Comparison of ENCODE assay signal across 20 mouse cellular contexts in genomic region chr9:64809851-64810250, GRCm38 (mm10). TPM values are rescaled to one million over a fixed set of nuclear protein-coding genes. Genes with fewer than 3 reads are reported as not detected.
A peak's percentile ranks its signal among the peaks of the same experiment; 100 is the strongest.
DNase-seq lines count a peak whose midpoint lies in the region; ATAC-seq and TF ChIP-seq lines count a peak whose summit lies in the region.
"Had no signal": no experiment of that assay in that cellular context is flagged by ENCODE, and none has a peak within 500 bp of the region (broad histone marks: within the 10 kb centered on the region; RNA-seq: fewer than 3 reads in every experiment).

No protein-coding gene starts in this region.

- WGBS in heart, adult 2 months, result 83% methylated on average over 3 of the region's 3 CpGs
- 75% methylated on average over 3 of the region's 3 CpGs for WGBS in liver, embryonic 11.5 days
- WGBS in neural tube, embryonic 13.5 days, result 71% methylated on average over 3 of the region's 3 CpGs

- no peaks in the 10 kb centered on the region for H3K9me3 ChIP-seq in liver, embryonic 11.5 days (ENCODE audit: control insufficient read depth, low read length)
- H3K9me3 ChIP-seq in neural tube, embryonic 13.5 days, result no peaks in the 10 kb centered on the region
- H3K9me3 ChIP-seq: embryonic facial prominence, embryonic 12.5 days; kidney, embryonic 15.5 days had no signal

- peak; percentile 71 for DNase-seq in heart, adult 11 months
- DNase-seq in heart, adult 2 months, result no peak
- no peak for DNase-seq in liver, embryonic 11.5 days (ENCODE audit: low spot score)
- no peak for DNase-seq in liver
- DNase-seq in induced T-regulatory cell, adult 2 months (ENCODE audit: low read depth), result peak; percentile 55
- no peak for DNase-seq in embryo, embryonic 11 days
- DNase-seq: adrenal gland, postnatal 14 days; cerebellum, adult 18-20 months; gastrocnemius, postnatal 10 days; layer of hippocampus, postnatal 36 days; lung, embryonic 14.5 days; midbrain, embryonic 14.5 days; right cerebral cortex, postnatal 25 days; thymus, postnatal 36 days had no signal

- H3K27me3 ChIP-seq in heart, adult 2 months (ENCODE audit: control insufficient read depth, insufficient read depth, low read length), result no peaks in the 10 kb centered on the region
- no peaks in the 10 kb centered on the region for H3K27me3 ChIP-seq in liver, embryonic 11.5 days (replicated peaks; ENCODE audit: control insufficient read depth, insufficient read depth, low read length)
- H3K27me3 ChIP-seq in neural tube, embryonic 13.5 days, result no peaks in the 10 kb centered on the region
- H3K27me3 ChIP-seq: embryonic facial prominence, embryonic 12.5 days; kidney, embryonic 15.5 days; Patski had no signal

- H3K4me3 ChIP-seq in heart, adult 2 months, result no peak overlapping the region
- no peak overlapping the region for H3K4me3 ChIP-seq in liver, embryonic 11.5 days (ENCODE audit: low read depth, low read length)
- no peak overlapping the region for H3K4me3 ChIP-seq in neural tube, embryonic 13.5 days

- H3K27ac ChIP-seq in heart, adult 2 months, result no peak overlapping the region
- H3K27ac ChIP-seq in liver, embryonic 11.5 days (ENCODE audit: low read depth, low read length), result no peak overlapping the region; the same call in 1 of the 2 replicates
- H3K27ac ChIP-seq in neural tube, embryonic 13.5 days (replicated peaks), result peak overlapping the region; percentile 54
- H3K27ac ChIP-seq: kidney, embryonic 15.5 days had no signal

- intact Hi-C loops in heart, adult 2 months (cut with DNase I), result loop anchor here (5.0 to 10.0 kb wide), 2 partner anchors 73 to 215 kb away; partner anchors contain the start of genes Hacd3 and Rab11a

- H3K4me2 ChIP-seq in liver, embryonic 11.5 days, result peak overlapping the region; percentile 80; the same call in 1 of the 2 replicates
- peak overlapping the region; percentile 61; the same call in 1 of the 2 replicates for H3K4me2 ChIP-seq in neural tube, embryonic 13.5 days

- no peak for TF ChIP-seq EP300 in heart, adult 2 months (IDR thresholded peaks at IDR 0.05; ENCODE audit: insufficient read depth, low read depth, low read length)

- H3K79me2 ChIP-seq in heart, adult 2 months (replicated peaks; ENCODE audit: control insufficient read depth, insufficient read depth, low read length), result no peaks in the 10 kb centered on the region

- H3K9ac ChIP-seq in heart, adult 2 months (ENCODE audit: low read depth, low read length), result no peak overlapping the region
- H3K9ac ChIP-seq in liver, embryonic 11.5 days (ENCODE audit: low read depth, low read length), result no peak overlapping the region
- H3K9ac ChIP-seq in neural tube, embryonic 13.5 days, result no peak overlapping the region

- no peak for ATAC-seq in liver, embryonic 11.5 days (replicated peaks; ENCODE audit: low FRiP score)
- ATAC-seq in neural tube, embryonic 13.5 days (ENCODE audit: low read depth), result no peak
- ATAC-seq: activated CD4-positive, CD25-positive, alpha-beta regulatory T cell, adult 4 months; inflammation-experienced regulatory T-cells, adult 6 months; Patski had no signal

- no peaks in the 10 kb centered on the region for H3K36me3 ChIP-seq in heart, adult 2 months (ENCODE audit: control insufficient read depth, insufficient read depth, low read length)
- H3K36me3 ChIP-seq in liver, embryonic 11.5 days (ENCODE audit: control insufficient read depth, insufficient read depth, low read length), result no peaks in the 10 kb centered on the region
- H3K36me3 ChIP-seq in neural tube, embryonic 13.5 days, result no peaks in the 10 kb centered on the region
- H3K36me3 ChIP-seq: embryonic facial prominence, embryonic 12.5 days; kidney, embryonic 15.5 days had no signal

- TF ChIP-seq CTCF in heart, adult 2 months (IDR thresholded peaks at IDR 0.05), result no peak

- TF ChIP-seq POLR2A in heart, adult 2 months (IDR thresholded peaks at IDR 0.05; ENCODE audit: insufficient read depth, low read depth, low read length), result no peak

- peaks cover 3% of the 10 kb centered on the region for H3K4me1 ChIP-seq in heart, adult 2 months (ENCODE audit: control insufficient read depth, insufficient read depth, low read length)
- H3K4me1 ChIP-seq in liver, embryonic 11.5 days (replicated peaks; ENCODE audit: control insufficient read depth, insufficient read depth, low read length), result peaks cover 28% of the 10 kb centered on the region
- H3K4me1 ChIP-seq in neural tube, embryonic 13.5 days (replicated peaks), result peaks cover 20% of the 10 kb centered on the region
- H3K4me1 ChIP-seq: embryonic facial prominence, embryonic 12.5 days had no signal

RNA-seq across cellular contexts. Expression of gene Dennd4a, which starts 1.3 kb away (rescaled TPM):
- total RNA-seq in heart, adult 2 months (2021), result 10 to 100 TPM in 1 of 2 experiments, 1 to 10 TPM in 1; 6.8 to 10.2 TPM
- polyA plus RNA-seq in heart, adult 2 months (2012; rRNA removed), result 4.5 and 6.0 TPM in 2 replicates
- polyA plus RNA-seq in liver, embryonic 11.5 days (2014; fragmentation: Nextera tagmentation; extraction: Ambion mirVana), result 19.1 and 22.6 TPM in 2 replicates
- 9.1 and 9.7 TPM in 2 replicates for polyA plus RNA-seq in neural tube, embryonic 13.5 days (2015; fragmentation: Nextera tagmentation; extraction: Ambion mirVana)

Comparison
In these comparisons a context has a peak if more than half of its experiments do, and no peak if none do; other contexts are left out.
1. DNase-seq: peak in heart, adult 11 months (single experiment) and induced T-regulatory cell, adult 2 months (single experiment); none in heart, adult 2 months (0 of 2), liver, embryonic 11.5 days (single experiment), liver (single experiment) and embryo, embryonic 11 days (single experiment).